Mouse (Mus musculus) bone marrow macrophage, adult 2 months (primary cell): ENCODE measurements around the gene Apip.

Experiments used
- CTCF ChIP-seq: IDR thresholded peaks from 2 replicates; pipeline ENCODE4 v1.5.1; 2012; ENCODE audit warnings: low read depth, mild to moderate bottlenecking, low read length, moderate library complexity
- POLR2A ChIP-seq: IDR thresholded peaks from 2 replicates; pipeline ENCODE4 v1.6.1; 2012; ENCODE audit warnings: mild to moderate bottlenecking, low read depth, low read length, borderline replicate concordance

DNA sequence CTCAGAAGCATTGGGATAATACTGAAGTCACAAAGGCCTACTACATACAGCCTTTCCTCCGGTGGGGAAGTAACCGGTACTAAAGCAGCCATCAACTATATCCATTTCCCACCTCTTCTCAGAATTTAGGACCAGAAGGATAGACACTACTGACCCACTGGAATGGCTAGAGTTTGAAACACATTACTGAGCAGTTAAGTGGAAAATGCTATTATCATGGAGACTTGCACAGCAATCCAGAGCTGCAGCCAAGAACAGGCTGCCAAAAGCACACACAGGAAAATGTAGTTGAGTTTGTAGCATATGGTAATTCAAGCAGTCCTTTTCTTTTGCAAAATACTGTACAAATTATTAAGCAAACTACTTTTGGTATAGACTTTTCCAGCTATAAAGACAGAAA, 28.2 kb upstream of the Apip start:
- TF ChIP-seq CTCF (no peak), POLR2A (no peak)
